Mouse (Mus musculus): ENCODE data around the gene Atf2.

DNA sequence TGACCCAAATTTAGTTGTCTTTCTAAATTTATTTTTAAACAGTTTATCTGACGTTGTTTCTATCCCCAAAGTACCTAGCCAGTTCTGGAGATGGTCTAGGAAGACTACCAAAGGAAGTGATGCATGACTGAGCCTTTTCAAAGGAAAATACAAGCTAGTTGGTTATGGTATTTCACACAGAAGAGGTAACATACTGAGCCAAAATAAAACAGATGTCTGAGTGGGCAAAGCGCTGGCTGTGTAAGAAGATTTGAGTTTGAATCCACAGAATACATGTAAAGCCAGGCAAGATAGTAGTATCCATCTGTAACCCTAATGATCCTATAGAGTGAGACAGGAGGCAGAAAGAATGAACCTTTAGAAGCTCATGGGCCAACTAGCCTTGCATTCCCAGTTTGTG, 14.5 kb downstream of the Atf2 start:
- TF ChIP-seq USF1 (IDR thresholded peaks at IDR 0.05; ENCODE audit: low read depth, low read length) = no peak
- no peak for TF ChIP-seq EP300 (IDR thresholded peaks at IDR 0.05; ENCODE audit: low read length)
- TF ChIP-seq CTCF (conservative IDR thresholded peaks at IDR 0.05 in 1 of 2, IDR thresholded peaks at IDR 0.05 in 1 of 2; ENCODE audit: low read depth in 2 of 2, low read length in 2 of 2) = no peak
- no peak for TF ChIP-seq ZKSCAN1 (IDR thresholded peaks at IDR 0.05; ENCODE audit: borderline replicate concordance, low read depth, low read length)
- TF ChIP-seq IRF4 (IDR thresholded peaks at IDR 0.05; ENCODE audit: low read depth, low read length) = no peak
- TF ChIP-seq TBP (conservative IDR thresholded peaks at IDR 0.05; ENCODE audit: low read depth, low read length) = no peak
- no peak for TF ChIP-seq UBTF (IDR thresholded peaks at IDR 0.05; ENCODE audit: low read depth, low read length)
- no peak for TF ChIP-seq E2F4 (IDR thresholded peaks at IDR 0.05; ENCODE audit: insufficient replicate concordance, low read depth, low read length)
- TF ChIP-seq ETS1 (conservative IDR thresholded peaks at IDR 0.05; ENCODE audit: low read depth, low read length) = no peak
- no peak for TF ChIP-seq MAX (IDR thresholded peaks at IDR 0.05; ENCODE audit: low read length)
